Mouse (Mus musculus) heart, adult 2 months (tissue): ENCODE measurements around the gene Sox30.

Source experiments
- CTCF ChIP-seq: fragments of 200-600 bp; IDR thresholded peaks from 2 replicates; pipeline ENCODE4 v1.8.1; 2022; ENCODE audit warnings: antibody characterized with exemption, mild to moderate bottlenecking, moderate library complexity
- EP300 ChIP-seq: fragments of 200-500 bp; IDR thresholded peaks from 2 replicates; pipeline ENCODE4 v1.6.1; 2011; ENCODE audit warnings: low read depth, low read length, control low read depth; ENCODE audit not compliant: insufficient read depth
- POLR2A ChIP-seq: fragments of 200-500 bp; IDR thresholded peaks from 2 replicates; pipeline ENCODE4 v1.6.1; 2011; ENCODE audit warnings: mild to moderate bottlenecking, low read depth, low read length, control low read depth; ENCODE audit not compliant: insufficient read depth

GRCm38 (mm10) chr11:45979946-45980892, at the start of gene Sox30:
- peak; percentile 21 for TF ChIP-seq CTCF
- no peak for TF ChIP-seq POLR2A
- TF ChIP-seq EP300: no peak
